Mouse (Mus musculus): ENCODE measurements around the gene Tmcc2. TPM values are rescaled to one million over a fixed set of nuclear protein-coding genes. Genes with fewer than 3 reads are reported as not detected.

The Tmcc2 gene
- polyA plus RNA-seq, 2 experiments: 9.1 to 18.0 TPM

GRCm38 (mm10) chr1:132326777-132327176 is 64.3 kb downstream of the Tmcc2 start:
- H3K9ac ChIP-seq (ENCODE audit: low read depth, low read length, severe bottlenecking): no peak overlapping the region
- no peak for DNase-seq (ENCODE audit: low spot score)
- TF ChIP-seq POLR2A (IDR thresholded peaks at IDR 0.05; ENCODE audit: borderline replicate concordance, extremely low read depth, insufficient read depth, insufficient read length): no peak
- no peak overlapping the region for H3K4me3 ChIP-seq (replicated peaks; ENCODE audit: low read length)
- no peaks in the 10 kb centered on the region for H3K9me3 ChIP-seq (ENCODE audit: control insufficient read depth, low read length)
- no peaks in the 10 kb centered on the region for H3K36me3 ChIP-seq (ENCODE audit: control insufficient read depth, insufficient read depth, low read length)
- no peaks in the 10 kb centered on the region for H3K27me3 ChIP-seq (ENCODE audit: control insufficient read depth, insufficient read depth, low read length)
- no peak overlapping the region for H3K27ac ChIP-seq (replicated peaks; ENCODE audit: low read depth, low read length)
- ATAC-seq (ENCODE audit: low FRiP score, low read depth): no peak
- peaks cover 5% of the 10 kb centered on the region for H3K4me1 ChIP-seq (ENCODE audit: control insufficient read depth, insufficient read depth, low read length)
- H3K4me2 ChIP-seq (replicated peaks; ENCODE audit: low read depth, low read length, severe bottlenecking): no peak overlapping the region
- 29% methylated on average over 9 of the region's 9 CpGs for WGBS

GRCm38 (mm10) chr1:132322711-132323542 is 68.2 kb downstream of the Tmcc2 start:
- ATAC-seq (ENCODE audit: low FRiP score, low read depth): no peak
- Histone ChIP-seq H3K27ac (replicated peaks; ENCODE audit: low read depth, low read length) (no peak overlapping the region), H3K4me2 (replicated peaks; ENCODE audit: low read depth, low read length, severe bottlenecking) (no peak overlapping the region)

GRCm38 (mm10) chr1:132321821-132322580 is 69.1 kb downstream of the Tmcc2 start:
- ATAC-seq (ENCODE audit: low FRiP score, low read depth): no peak
- H3K4me3 ChIP-seq (replicated peaks; ENCODE audit: low read length): no peak overlapping the region
- peaks cover 7% of the 10 kb centered on the region; the same call in 1 of the 2 replicates for H3K27me3 ChIP-seq (ENCODE audit: control insufficient read depth, insufficient read depth, low read length)
- no peak overlapping the region for H3K27ac ChIP-seq (replicated peaks; ENCODE audit: low read depth, low read length)
- TF ChIP-seq POLR2A (IDR thresholded peaks at IDR 0.05; ENCODE audit: borderline replicate concordance, extremely low read depth, insufficient read depth, insufficient read length): no peak
- H3K9ac ChIP-seq (ENCODE audit: low read depth, low read length, severe bottlenecking): no peak overlapping the region
- DNase-seq (ENCODE audit: low spot score): no peak
- H3K9me3 ChIP-seq (ENCODE audit: control insufficient read depth, low read length): no peaks in the 10 kb centered on the region
- 67% methylated on average over 7 of the region's 7 CpGs for WGBS
- no peaks in the 10 kb centered on the region for H3K36me3 ChIP-seq (ENCODE audit: control insufficient read depth, insufficient read depth, low read length)
- no peak overlapping the region for H3K4me2 ChIP-seq (replicated peaks; ENCODE audit: low read depth, low read length, severe bottlenecking)
- H3K4me1 ChIP-seq (ENCODE audit: control insufficient read depth, insufficient read depth, low read length): peaks cover 15% of the 10 kb centered on the region

More at GRCm38 (mm10) chr1:132322711-132323542, 68.2 kb downstream of the Tmcc2 start:
- H3K9ac ChIP-seq (ENCODE audit: low read depth, low read length, severe bottlenecking): no peak overlapping the region
- no peak for DNase-seq (ENCODE audit: low spot score)
- no peaks in the 10 kb centered on the region for H3K27me3 ChIP-seq (ENCODE audit: control insufficient read depth, insufficient read depth, low read length)
- WGBS: 42% methylated on average over 13 of the region's 13 CpGs
- no peaks in the 10 kb centered on the region for H3K9me3 ChIP-seq (ENCODE audit: control insufficient read depth, low read length)
- no peaks in the 10 kb centered on the region for H3K36me3 ChIP-seq (ENCODE audit: control insufficient read depth, insufficient read depth, low read length)
- peaks cover 10% of the 10 kb centered on the region for H3K4me1 ChIP-seq (ENCODE audit: control insufficient read depth, insufficient read depth, low read length)
- no peak overlapping the region for H3K4me3 ChIP-seq (replicated peaks; ENCODE audit: low read length)
- TF ChIP-seq POLR2A (IDR thresholded peaks at IDR 0.05; ENCODE audit: borderline replicate concordance, extremely low read depth, insufficient read depth, insufficient read length): no peak

- peaks cover 16% of the 10 kb centered on the region; the same call in 1 of the 2 replicates for H3K4me1 ChIP-seq (ENCODE audit: control insufficient read depth, insufficient read depth, low read length)
- peaks cover 9% of the 10 kb centered on the region for H3K27me3 ChIP-seq (ENCODE audit: control insufficient read depth, insufficient read depth, low read length)
- no peak overlapping the region for H3K9ac ChIP-seq (ENCODE audit: low read depth, low read length, severe bottlenecking)
- no peak overlapping the region for H3K4me3 ChIP-seq (replicated peaks; ENCODE audit: low read length)
- DNase-seq (ENCODE audit: low spot score) (no peak), ATAC-seq (ENCODE audit: low FRiP score, low read depth) (no peak)
- 38% methylated on average over 5 of the region's 5 CpGs for WGBS
- H3K9me3 ChIP-seq (ENCODE audit: control insufficient read depth, low read length): no peaks in the 10 kb centered on the region
- H3K27ac ChIP-seq (replicated peaks; ENCODE audit: low read depth, low read length): no peak overlapping the region
- no peak overlapping the region for H3K4me2 ChIP-seq (replicated peaks; ENCODE audit: low read depth, low read length, severe bottlenecking)
- H3K36me3 ChIP-seq (ENCODE audit: control insufficient read depth, insufficient read depth, low read length): no peaks in the 10 kb centered on the region
- no peak for TF ChIP-seq POLR2A (IDR thresholded peaks at IDR 0.05; ENCODE audit: borderline replicate concordance, extremely low read depth, insufficient read depth, insufficient read length)
Observed at GRCm38 (mm10) chr1:132319242-132319641, 71.8 kb downstream of the Tmcc2 start.

Data from limb, embryonic 14.5 days (tissue).